Mouse (Mus musculus) cerebellum, adult 9-11 months (tissue): ENCODE measurements around the gene Ctdsp2.

Source experiments
- DNase-seq: peaks from one replicate; pipeline ENCODE4 v3.0.0; 2022

Ctdsp2 gene

DNA sequence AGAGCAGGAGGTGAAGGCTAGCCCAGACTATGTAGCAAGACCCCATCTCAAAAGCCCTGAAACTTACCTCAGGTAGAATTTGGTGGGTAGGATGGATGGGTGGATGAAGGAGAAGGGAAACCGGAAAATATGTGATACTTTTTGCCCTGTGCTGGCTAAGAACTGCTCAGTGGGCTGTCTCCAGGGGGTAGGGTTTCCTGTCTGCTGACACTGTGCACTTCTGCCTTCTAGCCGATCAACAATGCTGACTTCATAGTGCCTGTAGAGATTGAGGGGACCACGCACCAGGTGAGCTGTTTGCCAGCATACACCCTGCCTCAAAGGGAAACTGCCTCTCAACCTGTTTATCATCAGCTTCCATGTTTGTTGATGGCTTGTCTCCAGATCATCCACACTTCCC lies 15.1 kb downstream of the Ctdsp2 start:
- no peak for DNase-seq

DNA sequence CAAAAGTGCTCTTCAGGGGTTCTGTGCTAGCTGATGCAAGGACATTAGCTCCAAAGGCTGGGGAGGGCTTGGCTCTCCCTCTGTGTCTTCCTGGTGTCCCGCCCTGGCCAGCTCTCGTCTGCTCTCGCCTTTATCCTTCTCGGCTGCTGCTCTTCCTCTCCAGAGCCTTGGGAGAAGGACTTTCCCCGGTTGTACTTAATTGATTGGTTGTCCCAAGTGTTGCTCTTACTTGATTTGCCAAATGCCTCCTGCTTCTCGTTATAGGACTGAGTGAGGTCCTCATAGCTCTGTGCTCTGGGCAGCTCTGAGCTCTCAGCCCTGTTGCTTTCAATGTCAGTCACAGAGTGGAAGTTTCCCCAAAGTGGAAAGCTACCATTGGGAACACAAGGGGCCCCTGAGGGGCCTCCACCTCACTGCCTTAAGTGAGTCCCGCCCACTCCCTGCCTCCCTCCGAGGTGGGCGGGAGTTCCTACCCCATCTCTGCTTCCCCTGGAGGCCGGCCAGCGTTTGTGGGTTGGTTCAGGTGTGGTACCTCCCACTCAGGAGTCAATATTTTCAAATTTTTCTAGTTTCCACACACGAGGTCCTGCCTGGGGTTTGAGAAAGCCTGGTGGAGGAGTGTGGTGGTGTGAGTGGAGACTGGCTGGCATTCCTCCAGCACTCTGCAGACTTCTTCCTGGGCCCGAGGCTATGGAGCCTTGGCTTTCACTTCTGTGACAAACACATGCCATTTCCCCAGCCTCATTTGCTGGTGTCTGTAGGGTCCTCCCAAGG lies 19.0 kb downstream of the Ctdsp2 start:
- no peak for DNase-seq

DNA sequence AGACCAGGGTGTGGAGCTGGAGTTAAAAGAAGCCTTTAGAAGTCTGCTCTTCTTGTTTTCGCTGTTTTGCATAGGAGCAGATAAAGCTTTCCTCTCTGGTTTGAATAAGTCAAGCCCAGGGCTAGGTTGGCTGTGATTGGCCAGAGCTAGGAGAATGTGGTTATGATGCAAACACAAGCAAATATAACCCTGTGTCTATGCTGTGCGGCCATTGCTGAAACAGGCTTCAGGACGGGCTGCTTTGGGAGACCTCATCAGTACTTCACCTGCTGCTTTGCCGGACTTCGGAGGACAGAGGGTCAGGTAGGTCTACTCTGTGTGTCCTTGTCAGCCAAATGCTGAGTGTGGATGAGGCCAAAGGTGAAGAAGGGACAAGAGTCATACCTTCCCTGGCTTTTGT lies 22.0 kb downstream of the Ctdsp2 start, which contains the start of gene Avil:
Gene Avil, plus strand, starts transcription at position 181 of the 400 bp plus-strand sequence.
- no peak for DNase-seq

DNA sequence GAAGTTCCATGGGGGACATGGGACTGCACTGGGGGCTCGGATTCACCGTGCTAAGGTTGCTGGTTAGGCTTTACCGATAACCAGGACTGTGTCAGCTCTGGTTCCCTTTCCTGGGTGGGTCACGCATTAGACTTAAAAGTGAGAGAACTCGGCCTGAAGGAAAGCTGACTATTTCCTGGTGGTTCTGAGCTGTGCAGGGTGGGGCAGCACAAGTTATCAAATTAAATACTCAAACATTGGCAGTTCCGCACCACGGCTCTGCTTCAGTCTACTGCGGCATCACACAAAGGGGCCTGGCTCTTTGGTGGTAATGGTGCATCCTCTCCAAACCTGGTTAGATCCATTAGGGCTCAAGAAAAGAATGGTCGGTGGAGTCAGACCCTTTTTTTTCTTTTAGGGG lies 22.8 kb downstream of the Ctdsp2 start:
- DNase-seq: no peak

DNA sequence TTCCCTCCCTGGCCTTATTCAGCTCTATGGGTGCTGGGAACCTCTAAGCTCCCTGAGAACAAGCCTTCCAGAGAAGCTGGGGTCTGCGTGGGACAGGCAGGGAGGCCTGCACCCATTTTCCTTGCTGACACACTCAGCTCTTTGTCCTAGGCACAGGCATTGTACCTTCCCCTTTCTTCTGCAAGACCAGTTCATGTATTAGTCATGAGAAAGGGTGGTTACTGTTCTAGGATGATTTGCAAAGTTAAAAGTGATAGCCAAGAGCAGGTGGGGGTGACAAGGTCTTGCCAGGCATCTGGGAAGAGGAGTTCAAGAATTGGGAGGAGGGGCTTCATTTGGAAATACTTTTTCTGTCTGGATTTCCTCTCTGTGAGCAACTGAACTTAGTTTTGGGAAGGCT lies 23.5 kb downstream of the Ctdsp2 start:
- DNase-seq: no peak

DNA sequence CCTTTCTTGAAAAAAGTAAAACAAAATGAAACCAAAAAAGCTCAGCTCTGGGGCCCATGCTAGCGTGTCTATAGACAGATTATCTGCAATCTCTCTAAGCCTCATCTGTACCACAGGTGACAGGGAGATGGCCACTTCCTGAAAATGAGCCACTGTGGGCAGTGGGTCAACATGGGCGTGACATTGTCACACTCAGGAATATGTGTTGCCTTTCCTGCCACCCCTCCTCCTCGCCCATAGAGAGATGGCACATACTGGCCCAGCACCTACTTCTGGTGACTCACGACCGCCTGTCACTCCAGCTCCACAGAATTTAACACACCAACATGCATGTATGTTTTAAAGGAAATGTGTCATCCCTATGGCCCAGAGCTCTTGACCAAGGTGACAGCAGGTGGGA lies 24.2 kb downstream of the Ctdsp2 start:
- DNase-seq: no peak

DNA sequence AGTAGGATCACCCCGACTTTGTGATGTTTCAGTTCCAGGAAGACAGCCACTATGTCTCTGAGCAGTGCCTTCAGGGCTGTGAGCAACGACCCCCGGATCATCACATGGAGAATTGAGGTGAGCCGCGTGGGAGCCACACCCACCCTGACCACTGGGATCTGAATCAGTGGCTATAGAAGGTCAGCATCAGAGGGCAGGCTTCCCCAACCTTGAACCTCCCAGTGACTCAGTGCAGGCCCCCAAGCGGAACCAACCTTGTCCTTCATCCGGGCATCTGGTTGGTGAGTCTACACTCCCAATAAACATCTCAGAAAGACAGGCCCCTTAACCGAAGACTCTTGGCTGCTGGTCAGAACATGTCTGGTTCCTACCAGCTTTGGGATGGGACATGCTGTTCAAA lies 24.8 kb downstream of the Ctdsp2 start:
- no peak for DNase-seq

DNA sequence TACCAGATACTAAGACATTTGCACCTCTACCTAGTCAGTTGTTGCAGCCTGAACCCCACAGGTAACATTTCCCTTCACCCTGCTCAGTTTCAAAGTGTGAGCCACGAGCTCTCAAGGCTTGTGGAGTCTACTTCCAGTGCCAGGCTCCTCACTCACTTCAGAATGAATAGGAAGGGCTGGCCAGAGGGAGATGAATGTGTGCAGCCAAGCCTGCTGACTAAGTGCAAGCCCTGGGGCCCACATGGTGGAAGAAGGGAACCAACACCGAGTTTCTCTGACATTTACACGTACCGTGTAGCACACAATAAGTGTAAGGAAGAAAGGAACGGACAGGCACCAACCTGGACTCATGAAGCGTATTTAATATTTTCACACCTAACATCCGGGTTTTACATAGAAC lies 25.3 kb downstream of the Ctdsp2 start:
- DNase-seq: no peak

DNA sequence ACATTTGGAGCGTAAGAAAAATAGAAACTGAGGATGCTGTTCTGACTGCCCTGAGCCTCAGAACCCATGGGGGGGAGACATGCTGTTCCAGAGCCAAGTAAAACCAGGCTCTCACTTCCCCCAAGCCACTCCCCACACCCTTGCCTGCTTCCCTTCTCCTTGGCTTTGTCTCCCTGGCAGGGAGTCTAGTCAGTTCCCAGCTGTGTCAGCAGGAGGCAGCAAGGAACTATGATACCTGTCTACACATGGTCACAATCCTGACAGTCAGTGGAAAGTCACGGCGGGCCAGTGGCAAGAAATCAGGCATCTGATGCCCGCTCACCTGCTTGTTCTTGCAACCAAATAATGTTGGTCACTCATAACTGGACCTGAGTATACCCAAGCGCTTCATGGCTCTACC lies 38.0 kb downstream of the Ctdsp2 start:
- DNase-seq: no peak

DNA sequence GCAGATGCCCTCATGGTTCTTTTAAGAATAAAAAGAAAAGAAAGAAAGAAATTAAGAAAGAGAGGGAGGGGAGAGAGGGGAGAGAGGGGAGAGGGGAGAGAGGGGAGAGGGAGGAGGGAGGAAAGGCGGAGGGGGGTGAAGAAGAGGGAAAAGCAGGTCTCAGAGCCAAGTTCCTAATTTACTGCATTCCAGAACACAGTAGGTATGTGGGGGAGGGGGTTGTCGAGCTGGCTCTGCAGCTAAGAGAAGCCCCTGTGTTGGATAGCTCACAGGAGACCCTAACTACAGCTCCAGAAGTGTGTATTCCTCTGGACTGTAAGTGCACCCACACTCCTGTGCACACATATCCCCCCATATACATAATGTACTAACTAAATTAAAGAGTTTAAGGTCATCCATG lies 38.6 kb downstream of the Ctdsp2 start:
- DNase-seq: no peak

DNA sequence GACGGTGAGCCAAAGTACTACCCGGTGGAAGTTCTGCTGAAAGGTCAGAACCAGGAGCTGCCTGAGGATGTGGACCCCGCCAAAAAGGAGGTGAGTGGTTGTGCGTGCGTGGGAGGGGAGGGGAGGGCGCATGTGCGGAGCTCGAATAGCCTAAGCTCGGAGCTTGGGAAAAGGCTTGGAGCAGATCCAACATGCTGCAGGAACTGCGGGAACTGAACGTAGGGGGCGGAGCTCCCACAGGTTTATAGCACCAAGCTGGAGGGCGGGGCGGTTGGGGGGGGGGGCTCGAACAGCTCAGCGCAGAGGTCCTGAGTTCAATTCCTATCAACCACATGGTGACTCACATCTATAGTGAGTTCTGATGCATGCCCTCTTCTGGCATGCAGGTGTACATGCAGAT lies 39.9 kb downstream of the Ctdsp2 start:
- no peak for DNase-seq

DNA sequence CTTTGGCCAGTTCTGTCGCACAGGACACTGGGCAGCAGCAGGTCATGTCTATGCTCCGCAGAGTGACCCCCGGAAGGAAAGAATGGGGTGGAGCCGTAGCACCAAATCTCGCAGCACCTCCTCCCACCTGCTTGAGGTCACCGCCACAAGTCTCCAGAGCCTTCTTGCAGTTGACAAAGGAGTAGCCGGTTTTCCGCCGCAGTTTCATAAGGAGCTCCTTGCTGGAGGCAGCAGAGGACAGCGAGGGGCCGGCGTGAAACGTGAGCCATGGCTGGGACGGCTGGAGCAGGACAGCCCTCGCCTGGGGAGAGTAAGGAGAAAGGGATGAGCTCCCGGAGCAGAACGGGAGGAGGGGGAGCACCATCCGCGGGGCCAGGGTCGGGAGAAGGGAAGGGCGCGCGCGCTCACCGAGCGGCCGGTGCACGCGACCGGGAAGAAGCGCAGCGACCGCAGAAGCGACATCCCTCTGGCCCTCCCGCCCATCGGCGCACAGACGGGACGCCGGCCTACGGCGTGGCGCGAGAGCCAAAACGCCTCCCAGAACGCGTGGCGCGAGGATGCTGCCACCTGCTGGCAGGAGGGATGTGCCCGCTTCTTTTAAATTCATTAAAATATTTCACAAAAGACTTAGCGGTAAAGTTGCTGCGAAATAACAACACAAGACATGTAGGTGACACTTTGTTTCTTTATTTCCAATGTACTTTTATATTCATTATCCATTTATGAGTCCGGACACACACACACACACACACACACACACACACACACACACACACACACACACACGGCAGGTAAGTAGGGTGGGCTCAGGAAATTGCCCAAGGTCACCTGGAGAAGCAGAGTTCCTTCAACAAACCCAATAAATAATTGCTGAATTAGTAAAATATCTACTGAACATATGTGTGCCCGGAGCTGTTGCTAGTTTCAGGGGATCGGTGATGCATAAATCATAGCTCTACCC lies 52.1 kb downstream of the Ctdsp2 start, which contains the start of gene Tsfm:
Gene Tsfm, minus strand, starts transcription at position 505 of the 961 bp plus-strand sequence.
- DNase-seq: peak; percentile 90

DNA sequence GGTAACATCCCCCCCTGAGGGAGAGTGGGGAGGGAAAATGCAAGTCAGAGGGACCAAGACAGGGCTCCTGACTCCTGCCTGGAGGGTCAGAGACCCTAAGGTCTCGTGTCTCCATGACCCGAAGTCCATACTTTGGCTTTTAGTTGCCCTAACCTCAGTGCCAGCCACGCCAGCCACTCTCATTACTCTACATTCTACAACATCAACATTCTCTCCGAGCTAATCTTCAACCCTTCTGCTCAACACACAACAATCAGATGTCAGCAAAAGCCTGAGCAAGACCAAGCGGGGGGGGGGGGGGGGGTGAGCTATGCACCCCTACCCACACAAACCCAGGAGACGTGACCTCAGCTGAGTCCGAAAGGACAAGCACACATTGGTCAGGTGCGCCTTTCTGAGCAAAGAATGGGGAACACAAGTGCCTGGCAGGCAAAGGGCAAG lies 54.8 kb downstream of the Ctdsp2 start:
- no peak for DNase-seq

DNA sequence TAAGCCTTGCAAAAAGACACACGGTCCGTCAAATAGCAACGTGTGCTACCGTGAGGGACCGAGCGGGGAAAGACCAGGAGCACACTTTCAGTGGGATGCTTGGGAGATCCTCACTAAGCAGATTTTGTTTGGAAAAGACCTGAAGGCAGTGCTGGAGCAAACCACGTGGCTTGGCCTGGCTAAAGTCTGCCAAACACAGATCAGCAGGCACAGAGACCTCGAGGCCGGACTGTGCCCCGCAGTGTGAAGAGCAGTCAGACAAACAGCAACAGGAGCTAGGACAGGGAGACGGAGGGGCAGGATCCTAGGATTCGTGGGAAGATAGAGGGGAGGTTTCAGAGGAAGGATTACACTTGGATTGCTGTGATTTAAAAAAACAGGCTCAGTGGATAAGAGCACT lies 57.8 kb downstream of the Ctdsp2 start:
- DNase-seq: no peak

DNA sequence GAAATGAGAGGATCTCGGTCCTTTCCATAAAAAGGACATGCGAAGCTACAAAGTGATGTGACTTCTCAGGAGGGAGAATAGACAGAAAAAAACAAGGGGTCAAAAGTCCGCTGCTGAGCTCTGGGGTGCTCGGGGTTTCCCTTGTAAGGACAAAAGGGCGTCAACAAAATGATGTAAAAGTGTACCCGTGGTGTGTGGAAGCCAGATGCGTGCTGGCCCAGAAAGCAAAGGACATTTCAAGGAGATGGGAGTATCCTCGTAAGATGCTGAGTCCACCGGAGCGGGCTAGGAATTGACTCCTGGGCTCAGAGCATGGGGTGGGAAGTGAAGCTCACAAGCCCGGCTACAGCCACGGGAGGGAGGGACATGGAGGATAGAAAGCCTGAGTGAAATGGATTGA lies 59.1 kb downstream of the Ctdsp2 start:
- no peak for DNase-seq

DNA sequence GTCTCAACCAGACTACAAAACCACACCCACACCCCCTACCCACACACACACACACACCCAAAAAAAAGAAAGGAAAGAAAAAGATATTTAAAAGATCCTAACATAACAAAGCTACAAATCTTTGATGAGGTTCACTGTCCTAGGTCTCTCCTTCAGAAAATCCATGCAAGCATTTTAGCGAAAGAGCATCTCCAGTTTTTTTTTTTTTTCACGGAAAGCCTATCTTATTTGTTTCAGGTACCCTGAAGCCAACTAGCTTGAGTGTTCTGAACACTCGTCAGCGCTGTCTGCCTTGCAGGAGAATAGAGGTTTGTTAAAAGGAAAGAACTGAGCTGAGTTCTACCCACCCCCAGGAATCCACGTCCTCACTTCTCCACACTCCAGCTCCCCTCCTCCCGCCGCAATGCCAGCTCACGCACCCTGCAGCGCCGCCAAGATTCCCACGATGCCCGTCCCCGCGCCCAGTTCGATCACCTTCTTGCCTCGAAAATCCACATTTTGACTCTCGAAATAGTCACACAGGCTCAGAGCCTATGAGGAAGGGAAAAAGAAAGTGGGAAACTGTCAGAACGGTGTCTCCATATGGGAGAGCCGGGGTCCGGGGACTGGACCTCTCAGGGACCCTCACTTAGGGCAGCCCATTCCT lies 62.2 kb downstream of the Ctdsp2 start:
- DNase-seq: no peak

DNA sequence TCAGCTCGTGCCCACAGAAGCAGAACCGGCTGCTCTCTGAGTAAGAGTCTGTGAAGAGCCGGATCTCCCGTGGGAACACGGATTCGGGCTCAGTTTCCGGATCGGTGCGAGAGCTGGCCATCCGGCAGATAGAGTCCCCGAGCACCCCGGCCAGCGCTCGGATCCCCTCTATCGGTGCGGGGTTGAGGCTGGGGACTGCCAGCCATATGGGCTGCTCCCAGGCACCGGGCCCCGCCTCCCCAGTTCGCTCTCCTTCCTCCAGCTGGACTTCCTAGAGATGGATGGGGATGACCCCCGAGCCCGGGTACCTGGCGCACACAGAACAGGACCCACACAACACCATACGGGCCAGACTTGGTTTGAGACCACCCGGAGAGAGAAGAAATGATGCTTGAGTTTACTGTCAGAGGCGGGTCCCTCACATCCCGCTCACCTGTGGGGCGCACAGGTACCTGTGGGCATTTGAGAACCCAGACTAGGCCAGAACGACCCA lies 62.8 kb downstream of the Ctdsp2 start, which contains the start of the genes Mettl1 and Eef1akmt3:
Gene Mettl1, plus strand, starts transcription at position 141 of the 493 bp plus-strand sequence.
Gene Eef1akmt3, minus strand, starts transcription at position 240 of the 493 bp plus-strand sequence.
- no peak for DNase-seq

DNA sequence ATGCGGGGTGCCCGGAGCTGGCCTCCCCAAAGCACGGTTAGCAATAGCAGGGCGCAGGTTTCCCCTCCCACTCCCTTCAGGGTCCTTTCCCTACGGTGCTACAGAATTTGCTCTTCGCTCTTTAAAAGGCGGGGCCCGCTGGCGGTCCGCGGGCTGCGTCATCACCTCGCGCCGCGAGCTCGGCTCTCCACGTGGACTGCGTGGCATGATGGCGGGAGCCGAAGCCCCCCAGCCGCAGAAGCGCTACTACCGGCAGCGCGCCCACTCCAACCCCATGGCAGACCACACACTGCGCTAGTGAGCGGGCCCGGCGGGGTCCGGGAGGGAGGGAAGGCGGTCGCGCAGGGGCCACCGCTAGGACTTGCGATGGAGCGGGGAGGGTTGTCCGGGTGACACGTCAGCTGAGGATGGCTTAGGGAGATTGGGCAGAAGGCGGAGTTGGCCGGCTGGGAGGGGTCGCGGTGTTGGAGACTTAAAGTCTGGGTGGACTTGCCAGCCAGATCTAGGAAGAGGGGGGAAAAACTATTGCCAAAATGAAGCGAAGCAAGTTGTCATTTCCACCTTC lies 63.3 kb downstream of the Ctdsp2 start:
- peak; percentile 87 for DNase-seq

DNA sequence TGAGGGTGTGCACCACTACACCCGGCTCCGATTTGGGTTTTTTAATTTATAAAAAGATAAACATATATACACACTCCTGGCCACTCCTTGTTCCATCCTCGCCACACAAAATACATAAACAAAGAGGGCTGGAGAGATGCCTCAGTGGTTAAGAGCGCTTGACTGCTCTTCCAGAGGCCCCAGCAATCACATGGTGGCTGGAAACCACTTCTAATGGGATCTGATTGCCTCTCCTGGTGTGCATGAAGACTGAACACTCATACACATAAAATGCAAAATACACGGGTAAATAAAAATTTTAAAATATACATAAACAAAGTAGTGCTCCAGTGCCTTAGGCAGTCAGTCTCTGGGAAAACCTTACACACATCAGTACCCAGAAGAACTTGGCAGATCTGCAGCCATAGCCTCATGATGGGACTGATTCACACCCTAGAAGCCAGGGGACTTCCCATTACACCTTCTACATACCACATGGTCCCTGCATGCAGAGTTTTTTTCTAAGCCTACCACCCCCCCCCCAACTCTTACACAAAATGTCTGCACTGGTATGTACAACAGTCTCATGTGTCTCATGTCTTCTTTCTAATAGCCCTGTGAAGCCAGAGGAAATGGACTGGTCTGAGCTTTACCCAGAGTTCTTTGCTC lies 64.1 kb downstream of the Ctdsp2 start:
- no peak for DNase-seq

DNA sequence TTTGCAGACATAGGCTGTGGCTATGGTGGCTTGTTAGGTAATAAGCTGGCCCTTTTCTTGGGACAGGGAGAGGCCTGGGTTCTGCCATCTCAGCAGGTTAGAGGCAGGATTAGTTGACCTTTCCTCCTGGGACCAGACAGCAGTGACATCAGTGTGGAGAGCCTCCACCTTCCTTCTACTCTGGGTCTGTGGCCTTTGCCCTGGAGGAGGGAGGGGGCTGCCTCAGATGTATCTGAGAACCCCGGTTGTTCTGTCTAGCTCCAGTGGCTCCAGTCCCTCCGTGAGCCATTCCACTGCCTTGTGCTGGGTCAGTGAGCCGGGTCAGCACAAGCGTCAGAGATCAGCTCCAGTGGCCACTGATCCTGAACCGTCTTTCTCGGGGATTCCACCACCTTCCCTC lies 64.7 kb downstream of the Ctdsp2 start:
- DNase-seq: no peak

DNA sequence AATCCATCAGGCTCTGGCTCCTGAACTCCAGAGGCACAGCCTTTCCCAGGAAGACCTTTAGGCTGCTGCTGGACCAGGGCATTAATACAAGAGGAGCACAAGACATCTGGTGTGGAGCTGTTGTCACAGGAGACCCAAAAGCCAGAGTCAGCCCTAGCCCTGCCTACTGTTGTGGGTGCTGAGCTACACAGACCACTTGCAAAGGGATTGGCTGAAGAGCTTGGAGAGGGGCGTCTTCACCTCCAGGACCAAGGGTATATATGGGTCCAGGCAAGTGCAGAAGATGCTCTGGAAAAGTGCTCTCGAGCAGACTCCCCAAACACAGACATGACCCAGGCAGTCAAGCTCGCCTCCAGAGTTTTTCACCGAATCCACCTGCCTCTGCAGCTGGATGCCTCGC lies 69.4 kb downstream of the Ctdsp2 start, which contains the start of gene Cyp27b1:
Gene Cyp27b1, plus strand, starts transcription at position 297 of the 400 bp plus-strand sequence.
- DNase-seq: no peak
